Mouse (Mus musculus): Measurements from ENCODE around the gene H2-Q4. TPM values are rescaled to one million over a fixed set of nuclear protein-coding genes. Genes with fewer than 3 reads are reported as not detected.
"Not testable (repeated sequence)": the region's sequence is repeated elsewhere in the genome, so short reads cannot be mapped to it uniquely, and the experiment has no call there.

H2-Q4 gene
- polyA plus RNA-seq, 1 experiment from 2014 or later, result 4.3 TPM

- not testable (repeated sequence) for H3K4me3 ChIP-seq (ENCODE audit: low read length); H3K4me2 ChIP-seq (replicated peaks; ENCODE audit: low read depth, low read length); H3K9ac ChIP-seq (replicated peaks; ENCODE audit: low read length); ATAC-seq (ENCODE audit: low FRiP score, low TSS enrichment); H3K27me3 ChIP-seq (ENCODE audit: insufficient read depth, low read length); H3K27ac ChIP-seq (ENCODE audit: low read length); H3K9me3 ChIP-seq (ENCODE audit: low read length); H3K36me3 ChIP-seq (ENCODE audit: insufficient read depth, low read length); H3K4me1 ChIP-seq (ENCODE audit: insufficient read depth, low read length)
- 88% methylated on average over 6 of the region's 6 CpGs for WGBS
Measured at GRCm38 (mm10) chr17:35430671-35431070, 51.3 kb downstream of the H2-Q4 start.

- not testable (repeated sequence) for H3K27me3 ChIP-seq (ENCODE audit: insufficient read depth, low read length); H3K27ac ChIP-seq (ENCODE audit: low read length); H3K4me2 ChIP-seq (replicated peaks; ENCODE audit: low read depth, low read length); H3K9me3 ChIP-seq (ENCODE audit: low read length); H3K9ac ChIP-seq (replicated peaks; ENCODE audit: low read length); ATAC-seq (ENCODE audit: low FRiP score, low TSS enrichment); H3K36me3 ChIP-seq (ENCODE audit: insufficient read depth, low read length); H3K4me3 ChIP-seq (ENCODE audit: low read length); H3K4me1 ChIP-seq (ENCODE audit: insufficient read depth, low read length)
- WGBS, result 90% methylated on average over 2 of the region's 3 CpGs
Measured at GRCm38 (mm10) chr17:35432167-35432566, 52.8 kb downstream of the H2-Q4 start.

- H3K4me2 ChIP-seq (replicated peaks; ENCODE audit: low read depth, low read length); ATAC-seq (ENCODE audit: low FRiP score, low TSS enrichment); H3K27ac ChIP-seq (ENCODE audit: low read length); H3K9ac ChIP-seq (replicated peaks; ENCODE audit: low read length); H3K27me3 ChIP-seq (ENCODE audit: insufficient read depth, low read length); H3K36me3 ChIP-seq (ENCODE audit: insufficient read depth, low read length); H3K4me3 ChIP-seq (ENCODE audit: low read length); H3K4me1 ChIP-seq (ENCODE audit: insufficient read depth, low read length); H3K9me3 ChIP-seq (ENCODE audit: low read length): not testable (repeated sequence)
- WGBS, result 8% methylated on average over 8 of the region's 8 CpGs
Measured at GRCm38 (mm10) chr17:35434836-35435235, 55.4 kb downstream of the H2-Q4 start.

Other genes starting within 250 kb of the H2-Q4 start
- gene Apom, start 247.6 kb upstream of the H2-Q4 start, polyA plus RNA-seq (2015; fragmentation: Nextera tagmentation; extraction: Ambion mirVana), result 22.2 and 27.5 TPM in 2 replicates
- 56.4 TPM in 2 replicates for gene Bag6, start 244.4 kb upstream of the H2-Q4 start, polyA plus RNA-seq (2015; fragmentation: Nextera tagmentation; extraction: Ambion mirVana)
- gene Prrc2a, start 214.7 kb upstream of the H2-Q4 start, polyA plus RNA-seq (2015; fragmentation: Nextera tagmentation; extraction: Ambion mirVana), result 166 and 215 TPM in 2 replicates
- gene Aif1, start 203.5 kb upstream of the H2-Q4 start, polyA plus RNA-seq (2015; fragmentation: Nextera tagmentation; extraction: Ambion mirVana), result 8.3 and 9.2 TPM in 2 replicates
- gene Lst1, start 191.2 kb upstream of the H2-Q4 start, polyA plus RNA-seq (2015; fragmentation: Nextera tagmentation; extraction: Ambion mirVana), result 10.7 and 12.8 TPM in 2 replicates
- 0.66 and 1.2 TPM in 2 replicates for gene Ltb, start 185.2 kb upstream of the H2-Q4 start, polyA plus RNA-seq (2015; fragmentation: Nextera tagmentation; extraction: Ambion mirVana)
- 0.15 and 0.28 TPM in 2 replicates for gene Tnf, start 177.6 kb upstream of the H2-Q4 start, polyA plus RNA-seq (2015; fragmentation: Nextera tagmentation; extraction: Ambion mirVana)
- gene Lta, start 174.3 kb upstream of the H2-Q4 start, polyA plus RNA-seq (2015; fragmentation: Nextera tagmentation; extraction: Ambion mirVana), result 0.13 TPM in 1 of 2 replicates, not detected in the other
- 0.56 and 0.62 TPM in 2 replicates for gene Gm16181, start 158.8 kb upstream of the H2-Q4 start, polyA plus RNA-seq (2015; fragmentation: Nextera tagmentation; extraction: Ambion mirVana)
- 5.8 and 8.5 TPM in 2 replicates for gene Atp6v1g2, start 146.0 kb upstream of the H2-Q4 start, polyA plus RNA-seq (2015; fragmentation: Nextera tagmentation; extraction: Ambion mirVana)
- 11.6 TPM in 2 replicates for gene Nfkbil1, start 143.8 kb upstream of the H2-Q4 start, polyA plus RNA-seq (2015; fragmentation: Nextera tagmentation; extraction: Ambion mirVana)
- 553 and 556 TPM in 2 replicates for gene Ddx39b, start 137.9 kb upstream of the H2-Q4 start, polyA plus RNA-seq (2015; fragmentation: Nextera tagmentation; extraction: Ambion mirVana)
- gene H2-D1, start 116.9 kb upstream of the H2-Q4 start, polyA plus RNA-seq (2015; fragmentation: Nextera tagmentation; extraction: Ambion mirVana), result 73.6 and 87.2 TPM in 2 replicates
- not detected in 2 replicates for gene H2-Q1, start 59.2 kb upstream of the H2-Q4 start, polyA plus RNA-seq (2015; fragmentation: Nextera tagmentation; extraction: Ambion mirVana)
- 0.42 and 0.82 TPM in 2 replicates for gene H2-Q2, start 37.4 kb upstream of the H2-Q4 start, polyA plus RNA-seq (2015; fragmentation: Nextera tagmentation; extraction: Ambion mirVana)
- gene H2-Q6, start 45.2 kb downstream of the H2-Q4 start, polyA plus RNA-seq (2015; fragmentation: Nextera tagmentation; extraction: Ambion mirVana), result 4.4 and 5.7 TPM in 2 replicates
- 13.7 and 15.2 TPM in 2 replicates for gene H2-Q7, start 59.5 kb downstream of the H2-Q4 start, polyA plus RNA-seq (2015; fragmentation: Nextera tagmentation; extraction: Ambion mirVana)
- gene H2-Q10, start 90.5 kb downstream of the H2-Q4 start, polyA plus RNA-seq (2015; fragmentation: Nextera tagmentation; extraction: Ambion mirVana), result 1.4 and 1.6 TPM in 2 replicates
- 0.19 TPM in 1 of 2 replicates, not detected in the other for gene Pou5f1, start 126.4 kb downstream of the H2-Q4 start, polyA plus RNA-seq (2015; fragmentation: Nextera tagmentation; extraction: Ambion mirVana)
- 72.9 and 77.2 TPM in 2 replicates for gene Tcf19, start 137.2 kb downstream of the H2-Q4 start, polyA plus RNA-seq (2015; fragmentation: Nextera tagmentation; extraction: Ambion mirVana)
- gene Cchcr1, start 137.5 kb downstream of the H2-Q4 start, polyA plus RNA-seq (2015; fragmentation: Nextera tagmentation; extraction: Ambion mirVana), result 17.3 and 20.5 TPM in 2 replicates
- gene Psors1c2, start 153.6 kb downstream of the H2-Q4 start, polyA plus RNA-seq (2015; fragmentation: Nextera tagmentation; extraction: Ambion mirVana), result 1.5 TPM in 2 replicates
- 0.20 TPM in 1 of 2 replicates, not detected in the other for gene Cdsn, start 172.5 kb downstream of the H2-Q4 start, polyA plus RNA-seq (2015; fragmentation: Nextera tagmentation; extraction: Ambion mirVana)
- gene 2300002M23Rik, start 187.8 kb downstream of the H2-Q4 start, polyA plus RNA-seq (2015; fragmentation: Nextera tagmentation; extraction: Ambion mirVana), result not detected in 2 replicates
- 1.8 and 7.3 TPM in 2 replicates for gene Sfta2, start 221.9 kb downstream of the H2-Q4 start, polyA plus RNA-seq (2015; fragmentation: Nextera tagmentation; extraction: Ambion mirVana)
- gene Gm9573, start 247.0 kb downstream of the H2-Q4 start, polyA plus RNA-seq (2015; fragmentation: Nextera tagmentation; extraction: Ambion mirVana), result not detected in 2 replicates

Measured in kidney, embryonic 16.5 days (tissue).